Mouse (Mus musculus) gonadal fat pad, adult 2 months (tissue): ENCODE data around the gene Map3k9. TPM values are rescaled to one million over a fixed set of nuclear protein-coding genes. Genes with fewer than 3 reads are reported as not detected.

Source experiments
- DNase-seq: peaks from one replicate; pipeline ENCODE4 v3.0.0-alpha.2; 2012; ENCODE audit warnings: low read depth
- polyA plus RNA-seq: library from polyadenylated mRNA; depleted of rRNA; stranded (reverse); fragments of >200 nt; gene quantifications from 2 replicates; pipeline ENCODE4 v1.2.3, GENCODE M21; 2012

Gene Map3k9
- polyA plus RNA-seq, 1 experiment: 1.6 TPM

GRCm38 (mm10) chr12:81783301-81783700 is 2.3 kb upstream of the Map3k9 start:
- DNase-seq: no peak

- DNase-seq: no peak
These were observed 1.6 kb upstream of the Map3k9 start for GRCm38 (mm10) chr12:81782606-81783005.

- no peak for DNase-seq
These were observed 493 bp downstream of the Map3k9 start for GRCm38 (mm10) chr12:81780271-81781093.

GRCm38 (mm10) chr12:81779831-81780230 is 1.1 kb downstream of the Map3k9 start:
- DNase-seq: no peak

GRCm38 (mm10) chr12:81776191-81776590 is 4.8 kb downstream of the Map3k9 start:
- DNase-seq: no peak

GRCm38 (mm10) chr12:81775641-81776040 is 5.3 kb downstream of the Map3k9 start:
- DNase-seq: no peak

- DNase-seq: no peak
These were observed 6.8 kb downstream of the Map3k9 start for GRCm38 (mm10) chr12:81774186-81774585.

- no peak for DNase-seq
These were observed 11.5 kb downstream of the Map3k9 start for GRCm38 (mm10) chr12:81769458-81769857.

- no peak for DNase-seq
These were observed 15.6 kb downstream of the Map3k9 start for GRCm38 (mm10) chr12:81765386-81765785.

- DNase-seq: no peak
These were observed 16.6 kb downstream of the Map3k9 start for GRCm38 (mm10) chr12:81764370-81764769.

- DNase-seq: no peak
These were observed 26.3 kb downstream of the Map3k9 start for GRCm38 (mm10) chr12:81754651-81755050.

GRCm38 (mm10) chr12:81751116-81751515 is 29.9 kb downstream of the Map3k9 start:
- no peak for DNase-seq

GRCm38 (mm10) chr12:81748918-81749317 is 32.1 kb downstream of the Map3k9 start:
- DNase-seq: no peak

GRCm38 (mm10) chr12:81748021-81748576 is 32.9 kb downstream of the Map3k9 start:
- no peak for DNase-seq

- DNase-seq: no peak
These were observed 34.5 kb downstream of the Map3k9 start for GRCm38 (mm10) chr12:81746400-81747024.

GRCm38 (mm10) chr12:81735246-81736070 is 45.5 kb downstream of the Map3k9 start:
- DNase-seq: no peak

GRCm38 (mm10) chr12:81726246-81726822 is 54.6 kb downstream of the Map3k9 start:
- DNase-seq: no peak

- DNase-seq: no peak
These were observed 56.2 kb downstream of the Map3k9 start for GRCm38 (mm10) chr12:81724776-81725175.

- no peak for DNase-seq
These were observed 57.6 kb downstream of the Map3k9 start for GRCm38 (mm10) chr12:81723375-81723774.

- no peak for DNase-seq
These were observed 61.3 kb downstream of the Map3k9 start for GRCm38 (mm10) chr12:81719715-81720114.

- no peak for DNase-seq
These were observed 61.8 kb downstream of the Map3k9 start for GRCm38 (mm10) chr12:81719161-81719560.

GRCm38 (mm10) chr12:81712618-81713017 is 68.4 kb downstream of the Map3k9 start:
- DNase-seq: no peak
